Mouse (Mus musculus) olfactory bulb, adult 2 months (tissue): ENCODE measurements at regions not wholly inside any gene's neighbourhood (a gene's known extent, or its start where the extent isn't known, plus 50 kb on each side); places are given as distances from the start of the nearest gene placed in this dataset.

Experiments used
- CTCF ChIP-seq: fragments of 200-500 bp; IDR thresholded peaks from 2 replicates; pipeline ENCODE4 v1.5.1; 2012; ENCODE audit warnings: low read depth, mild to moderate bottlenecking, low read length, moderate library complexity; ENCODE audit not compliant: insufficient read depth
- POLR2A ChIP-seq: fragments of 200-500 bp; IDR thresholded peaks from 2 replicates; pipeline ENCODE4 v1.6.1; 2012; ENCODE audit warnings: mild to moderate bottlenecking, low read depth, low read length, moderate library complexity; ENCODE audit not compliant: insufficient read depth

GRCm38 (mm10) chr19:48123777-48124176 is 82.0 kb upstream of the Sorcs3 start:
- TF ChIP-seq CTCF (no peak), POLR2A (no peak)
